Mouse (Mus musculus) adrenal gland (tissue): ENCODE results near the gene 9930022D16Rik.

Experiments used
- intact Hi-C: fragments of 180-260 bp; cut with DNase I; formaldehyde crosslinking; loops from one replicate; pipeline ENCODE4 v1.15.1; 2025
- long read RNA-seq, 2 experiments: library from polyadenylated mRNA; unstranded; transcript quantifications; one replicate each; pipeline ENCODE4 v2.0.0; 2020; ENCODE audit warnings: borderline replicate concordance in 1 of 2; ENCODE audit not compliant: insufficient replicate concordance in 1 of 2

Gene 9930022D16Rik
- long read RNA-seq, experiment 1: 0 reads
- long read RNA-seq, experiment 2: 0 reads

GRCm38 (mm10) chr11:109413617-109414016 is at the start of gene 9930022D16Rik:
TSS of gene 9930022D16Rik (plus strand) at chr11:109413917.
- intact Hi-C loops: no loop called here

- intact Hi-C loops: loop anchor here (5.0 kb wide), 1 partner anchor 43 kb away; no protein-coding TSS in a partner anchor
Observed at GRCm38 (mm10) chr11:109364337-109364736, 49.4 kb upstream of the 9930022D16Rik start.

- intact Hi-C loops: loop anchor here (5.0 kb wide), 1 partner anchor 42 kb away; no protein-coding TSS in a partner anchor
Observed at GRCm38 (mm10) chr11:109364881-109365280, 48.8 kb upstream of the 9930022D16Rik start.

GRCm38 (mm10) chr11:109365818-109366217 is 47.9 kb upstream of the 9930022D16Rik start:
- intact Hi-C loops: no loop called here

- intact Hi-C loops: no loop called here
Observed at GRCm38 (mm10) chr11:109366802-109367579, 46.7 kb upstream of the 9930022D16Rik start.

GRCm38 (mm10) chr11:109369026-109369637 is 44.6 kb upstream of the 9930022D16Rik start:
- intact Hi-C loops: no loop called here

GRCm38 (mm10) chr11:109375412-109375811 is 38.3 kb upstream of the 9930022D16Rik start:
- intact Hi-C loops: loop anchor here (5.0 kb wide), 1 partner anchor 42 kb away; no protein-coding TSS in a partner anchor

- intact Hi-C loops: loop anchor here (5.0 kb wide), 1 partner anchor 41 kb away; no protein-coding TSS in a partner anchor
Observed at GRCm38 (mm10) chr11:109376484-109377143, 37.1 kb upstream of the 9930022D16Rik start.

GRCm38 (mm10) chr11:109377477-109377876 is 36.2 kb upstream of the 9930022D16Rik start:
- intact Hi-C loops: loop anchor here (5.0 kb wide), 1 partner anchor 40 kb away; no protein-coding TSS in a partner anchor

GRCm38 (mm10) chr11:109378051-109378450 is 35.7 kb upstream of the 9930022D16Rik start:
- intact Hi-C loops: loop anchor here (5.0 kb wide), 1 partner anchor 39 kb away; no protein-coding TSS in a partner anchor

GRCm38 (mm10) chr11:109380662-109381061 is 33.1 kb upstream of the 9930022D16Rik start:
- intact Hi-C loops: no loop called here

- intact Hi-C loops: no loop called here
Observed at GRCm38 (mm10) chr11:109385296-109385695, 28.4 kb upstream of the 9930022D16Rik start.

GRCm38 (mm10) chr11:109389046-109389445 is 24.7 kb upstream of the 9930022D16Rik start:
- intact Hi-C loops: no loop called here

- intact Hi-C loops: no loop called here
Observed at GRCm38 (mm10) chr11:109391200-109391599, 22.5 kb upstream of the 9930022D16Rik start.

- intact Hi-C loops: no loop called here
Observed at GRCm38 (mm10) chr11:109391760-109392159, 22.0 kb upstream of the 9930022D16Rik start.

- intact Hi-C loops: no loop called here
Observed at GRCm38 (mm10) chr11:109392601-109393000, 21.1 kb upstream of the 9930022D16Rik start.

GRCm38 (mm10) chr11:109394758-109395157 is 19.0 kb upstream of the 9930022D16Rik start:
- intact Hi-C loops: no loop called here

GRCm38 (mm10) chr11:109395291-109395690 is 18.4 kb upstream of the 9930022D16Rik start:
- intact Hi-C loops: no loop called here

- intact Hi-C loops: loop anchor here (5.0 kb wide), 1 partner anchor 44 kb away; the partner anchor contains the start of gene Gna13
Observed at GRCm38 (mm10) chr11:109406431-109406830, 7.3 kb upstream of the 9930022D16Rik start.

- intact Hi-C loops: no loop called here
Observed at GRCm38 (mm10) chr11:109410197-109410980, 3.3 kb upstream of the 9930022D16Rik start.
